Mouse (Mus musculus): ENCODE measurements at regions not wholly inside any gene's neighbourhood (a gene's known extent, or its start where the extent isn't known, plus 50 kb on each side); places are given as distances from the start of the nearest gene placed in this dataset.

DNA sequence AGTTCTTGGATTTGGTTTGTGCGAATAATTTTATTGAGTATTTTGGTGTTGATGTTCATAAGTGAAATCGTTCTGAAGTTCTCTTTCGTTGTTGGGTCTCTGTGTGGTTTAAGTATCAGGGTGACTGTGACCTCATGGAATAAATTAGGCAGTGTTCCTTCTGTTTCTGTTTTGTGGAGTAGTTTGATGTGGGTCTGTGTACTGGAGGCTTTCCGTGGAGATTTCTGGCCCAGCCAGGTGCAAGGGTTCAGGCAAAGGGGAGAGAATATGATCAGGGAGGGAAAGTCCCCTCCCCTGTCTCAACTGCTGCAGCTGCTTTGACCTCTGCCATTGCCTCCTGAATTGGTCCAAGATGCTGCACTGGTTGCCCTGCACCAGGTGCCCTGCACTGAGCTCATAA is 775.7 kb downstream of the Otol1 start:
- no peak for DNase-seq
- intact Hi-C loops (cut with DNase I), result no loop called here

GRCm38 (mm10) chr3:70802230-70802629 is 794.8 kb downstream of the Otol1 start:
- no peak for DNase-seq
- intact Hi-C loops (cut with DNase I), result no loop called here

GRCm38 (mm10) chr3:70803411-70803810 is 796.0 kb downstream of the Otol1 start:
- intact Hi-C loops (cut with DNase I), result no loop called here
- no peak for DNase-seq

DNA sequence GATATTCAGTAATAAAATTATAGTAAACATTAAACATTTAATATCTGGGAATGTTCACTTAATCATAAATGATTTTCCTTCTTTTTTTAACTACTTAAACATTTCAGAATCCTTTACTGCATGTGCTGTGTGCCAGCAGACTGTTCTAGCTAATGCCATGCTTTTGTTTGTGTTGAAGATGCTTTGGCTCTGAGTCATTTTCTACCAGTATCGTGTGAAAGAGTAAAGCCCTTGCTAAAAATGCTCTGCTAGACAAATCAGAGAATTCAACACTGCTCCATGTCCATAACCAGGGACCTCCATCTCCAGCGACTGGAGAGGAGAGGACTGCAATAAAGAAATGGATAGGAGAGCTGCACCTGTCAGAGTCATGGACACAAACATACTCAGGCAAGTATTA is 796.5 kb downstream of the Otol1 start:
- no peak for DNase-seq
- intact Hi-C loops (cut with DNase I), result no loop called here

DNA sequence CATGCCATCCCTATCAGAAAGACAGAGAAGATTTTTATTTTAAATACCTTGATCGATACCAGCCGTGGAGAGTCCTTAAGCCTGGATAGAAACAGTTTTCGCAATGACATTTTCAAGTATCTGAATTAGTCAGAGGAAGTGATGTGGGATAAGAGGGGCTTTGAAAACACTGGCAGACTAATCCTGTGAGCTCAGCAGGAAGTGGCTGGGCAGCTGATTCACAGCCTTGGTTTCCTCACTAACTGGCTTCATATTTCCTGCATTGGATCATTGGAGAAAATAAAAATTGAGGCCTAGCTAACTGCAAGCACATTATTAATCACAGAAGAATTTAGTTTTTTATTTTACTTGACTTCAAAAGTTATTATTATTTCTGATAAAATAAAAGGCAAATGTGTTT is 799.8 kb downstream of the Otol1 start:
- intact Hi-C loops (cut with DNase I), result no loop called here
- DNase-seq, result peak; percentile 11
